Mouse (Mus musculus) kidney, postnatal 0 days (tissue): Measurements from ENCODE around the gene Ndrg3. TPM values are rescaled to one million over a fixed set of nuclear protein-coding genes. Genes with fewer than 3 reads are reported as not detected.
"Not testable (repeated sequence)": the region's sequence is repeated elsewhere in the genome, so short reads cannot be mapped to it uniquely, and the experiment has no call there.

Source experiments
- ATAC-seq: fragments of 200-750 bp; cut with Nextera tagmentation; replicated peaks from 2 replicates; pipeline ENCODE4 v1.8.0; 2017; ENCODE audit warnings: low read depth, moderate number of reproducible peaks, moderate TSS enrichment, moderate library complexity; ENCODE audit not compliant: low FRiP score
- DNase-seq: peaks from one replicate; pipeline ENCODE4 v3.0.0-alpha.2; 2016; ENCODE audit warnings: low spot score
- H3K27ac ChIP-seq: fragments of 300-500 bp; sonication (generic); 2 replicates; pipeline ENCODE4 v1.5.1; 2014; ENCODE audit warnings: mild to moderate bottlenecking
- H3K27me3 ChIP-seq: fragments of 300-500 bp; sonication (generic); 2 replicates; pipeline ENCODE4 v1.6.1; 2014; ENCODE audit warnings: low read length, mixed read lengths; ENCODE audit not compliant: insufficient read depth
- H3K36me3 ChIP-seq: fragments of 300-500 bp; sonication (generic); 2 replicates; pipeline ENCODE4 v1.6.1; 2014; ENCODE audit warnings: low read length, mixed read lengths; ENCODE audit not compliant: insufficient read depth
- H3K4me1 ChIP-seq: fragments of 300-500 bp; sonication (generic); replicated peaks from 2 replicates; pipeline ENCODE4 v1.6.1; 2014; ENCODE audit warnings: antibody characterized with exemption, low read length, mixed read lengths; ENCODE audit not compliant: insufficient read depth
- H3K4me2 ChIP-seq: fragments of 300-500 bp; sonication (generic); 2 replicates; pipeline ENCODE4 v1.6.1; 2014; ENCODE audit warnings: mild to moderate bottlenecking, low read length, moderate library complexity, mixed read lengths
- H3K4me3 ChIP-seq: fragments of 300-500 bp; sonication (generic); replicated peaks from 2 replicates; pipeline ENCODE4 v1.5.1; 2014; ENCODE audit warnings: low read depth, low read length
- H3K9ac ChIP-seq: fragments of 300-500 bp; sonication (generic); 2 replicates; pipeline ENCODE4 v1.6.1; 2014; ENCODE audit warnings: low read depth, low read length
- H3K9me3 ChIP-seq: fragments of 300-500 bp; sonication (generic); replicated peaks from 2 replicates; pipeline ENCODE4 v1.6.1; 2016; ENCODE audit warnings: low read length, inconsistent platforms, mixed read lengths
- CTCF ChIP-seq: IDR thresholded peaks from 2 replicates; pipeline ENCODE4 v1.5.1; 2016; ENCODE audit warnings: antibody characterized with exemption, low read depth, mild to moderate bottlenecking, moderate library complexity
- WGBS: fragments of 180-500 bp; shearing (Covaris S2); extraction: QIAGEN DNeasy Blood & Tissue Kit; methylation state at CpG from one replicate; pipeline ENCODE4 v1.1.7; 2014; 5-methylcytosine and 5-hydroxymethylcytosine counted together
- polyA plus RNA-seq: library from polyadenylated mRNA; unstranded; fragments of >200 nt; fragmentation: Nextera tagmentation; extraction: Ambion mirVana; gene quantifications from 2 replicates; pipeline ENCODE4 v1.2.1, GENCODE M21; 2015

Gene Ndrg3
- polyA plus RNA-seq, 1 experiment from 2014 or later = 45.8 TPM

GRCm38 (mm10) chr2:156924210-156924898, 67.5 kb downstream of the Ndrg3 start:
- Histone ChIP-seq H3K4me1 (no peaks in the 10 kb centered on the region), H3K4me3 (no peak overlapping the region), H3K4me2 (no peak overlapping the region), H3K27ac (no peak overlapping the region), H3K36me3 (0 out of 2 replicates have a peak, but pooled peaks cover 7% of the 10 kb centered on the region), H3K9me3 (no peaks in the 10 kb centered on the region), H3K27me3 (no peaks in the 10 kb centered on the region), H3K9ac (no peak overlapping the region)
- 25% methylated on average over 3 of the region's 3 CpGs for WGBS
- ATAC-seq (0 out of 2 replicates have a peak, but pooled peaks have one; percentile 7), DNase-seq (peak; percentile 60)
- no peak for TF ChIP-seq CTCF

GRCm38 (mm10) chr2:156923057-156923456, 68.8 kb downstream of the Ndrg3 start:
- Histone ChIP-seq H3K4me2 (no peak overlapping the region), H3K4me3 (no peak overlapping the region), H3K36me3 (0 out of 2 replicates have a peak, but pooled peaks cover 7% of the 10 kb centered on the region), H3K27me3 (no peaks in the 10 kb centered on the region), H3K9ac (no peak overlapping the region), H3K4me1 (no peaks in the 10 kb centered on the region), H3K27ac (no peak overlapping the region), H3K9me3 (no peaks in the 10 kb centered on the region)
- TF ChIP-seq CTCF = no peak
- ATAC-seq (no peak), DNase-seq (no peak)
- 93% methylated on average over 5 of the region's 5 CpGs for WGBS

- no peaks in the 10 kb centered on the region for H3K9me3 ChIP-seq
- DNase-seq (no peak), ATAC-seq (no peak)
- H3K4me1 ChIP-seq = no peaks in the 10 kb centered on the region
- WGBS = 61% methylated on average over 2 of the region's 2 CpGs
- H3K9ac ChIP-seq = no peak overlapping the region
- no peak for TF ChIP-seq CTCF
- no peaks in the 10 kb centered on the region for H3K27me3 ChIP-seq
- H3K27ac ChIP-seq = no peak overlapping the region
- no peak overlapping the region for H3K4me3 ChIP-seq
- H3K4me2 ChIP-seq = no peak overlapping the region
- H3K36me3 ChIP-seq = no peaks in the 10 kb centered on the region
These were observed 72.1 kb downstream of the Ndrg3 start for GRCm38 (mm10) chr2:156919796-156920195.

GRCm38 (mm10) chr2:156919191-156919590, 72.7 kb downstream of the Ndrg3 start:
- not testable (repeated sequence) for H3K27me3 ChIP-seq, ATAC-seq, H3K27ac ChIP-seq, H3K9ac ChIP-seq, H3K4me1 ChIP-seq, H3K4me2 ChIP-seq, H3K9me3 ChIP-seq, DNase-seq, H3K4me3 ChIP-seq, H3K36me3 ChIP-seq
- WGBS = 87% methylated on average over 11 of the region's 11 CpGs

GRCm38 (mm10) chr2:156918562-156918961, 73.3 kb downstream of the Ndrg3 start:
- H3K4me3 ChIP-seq = no peak overlapping the region
- H3K9me3 ChIP-seq = no peaks in the 10 kb centered on the region
- TF ChIP-seq CTCF = no peak
- H3K36me3 ChIP-seq = no peaks in the 10 kb centered on the region
- 66% methylated on average over 4 of the region's 4 CpGs for WGBS
- ATAC-seq (no peak), DNase-seq (no peak)
- H3K4me2 ChIP-seq = no peak overlapping the region
- H3K27ac ChIP-seq = no peak overlapping the region
- no peak overlapping the region for H3K9ac ChIP-seq
- H3K27me3 ChIP-seq = no peaks in the 10 kb centered on the region
- no peaks in the 10 kb centered on the region for H3K4me1 ChIP-seq

GRCm38 (mm10) chr2:156916419-156917125, 75.3 kb downstream of the Ndrg3 start:
- Histone ChIP-seq H3K9ac (no peak overlapping the region), H3K4me2 (no peak overlapping the region), H3K27me3 (no peaks in the 10 kb centered on the region), H3K27ac (no peak overlapping the region), H3K36me3 (no peaks in the 10 kb centered on the region), H3K4me1 (no peaks in the 10 kb centered on the region), H3K4me3 (no peak overlapping the region), H3K9me3 (no peaks in the 10 kb centered on the region)
- TF ChIP-seq CTCF = no peak
- DNase-seq (no peak), ATAC-seq (no peak)
- 73% methylated on average over 3 of the region's 3 CpGs for WGBS
